Mouse (Mus musculus) liver, adult 2 months (tissue): Measurements from ENCODE around the gene Mgat4e. TPM values are rescaled to one million over a fixed set of nuclear protein-coding genes. Genes with fewer than 3 reads are reported as not detected.

ENCODE experiments used
- DNase-seq: peaks from one replicate; pipeline ENCODE4 v3.0.0-alpha.2; 2011; ENCODE audit warnings: low read depth, low spot score; ENCODE audit errors: extremely low read depth
- H3K27ac ChIP-seq: fragments of 200-500 bp; replicated peaks from 2 replicates; pipeline ENCODE4 v1.5.1; 2012; ENCODE audit warnings: low read depth, mild to moderate bottlenecking, control low read depth, inconsistent platforms, low read length; ENCODE audit not compliant: insufficient read depth
- H3K27me3 ChIP-seq: fragments of 200-500 bp; 2 replicates; pipeline ENCODE4 v1.6.1; 2012; ENCODE audit warnings: mild to moderate bottlenecking, moderate library complexity, low read length, inconsistent platforms; ENCODE audit not compliant: control insufficient read depth, insufficient read depth
- H3K36me3 ChIP-seq: fragments of 200-500 bp; 2 replicates; pipeline ENCODE4 v1.6.1; 2012; ENCODE audit warnings: low read length, inconsistent platforms; ENCODE audit not compliant: control insufficient read depth, insufficient read depth
- H3K4me1 ChIP-seq: fragments of 200-500 bp; 2 replicates; pipeline ENCODE4 v1.6.1; 2011; ENCODE audit warnings: low read length; ENCODE audit not compliant: control insufficient read depth, insufficient read depth
- H3K4me3 ChIP-seq: fragments of 200-500 bp; 2 replicates; pipeline ENCODE4 v1.5.1; 2011; ENCODE audit warnings: low read depth, mild to moderate bottlenecking, control low read depth, low read length, moderate library complexity; ENCODE audit not compliant: insufficient read depth
- H3K79me2 ChIP-seq: fragments of 200-500 bp; 2 replicates; pipeline ENCODE4 v1.6.1; 2012; ENCODE audit warnings: inconsistent platforms, mild to moderate bottlenecking, low read length, moderate library complexity; ENCODE audit not compliant: control insufficient read depth, insufficient read depth
- H3K9ac ChIP-seq: fragments of 200-500 bp; 2 replicates; pipeline ENCODE4 v1.6.1; 2012; ENCODE audit warnings: low read depth, mild to moderate bottlenecking, control low read depth, inconsistent platforms, low read length
- CTCF ChIP-seq: fragments of 200-500 bp; IDR thresholded peaks from 2 replicates; pipeline ENCODE4 v1.5.1; 2011; ENCODE audit warnings: low read depth, low read length, control low read depth
- POLR2A ChIP-seq: fragments of 200-500 bp; IDR thresholded peaks from 2 replicates; pipeline ENCODE4 v1.6.1; 2011; ENCODE audit warnings: low read length, control low read depth; ENCODE audit not compliant: insufficient read depth; ENCODE audit errors: extremely low read depth
- WGBS: fragments of 180-500 bp; shearing (Covaris S2); methylation state at CpG from one replicate; pipeline ENCODE4 v1.1.7; 2018; 5-methylcytosine and 5-hydroxymethylcytosine counted together
- polyA plus RNA-seq: library from polyadenylated mRNA; depleted of rRNA; stranded (reverse); fragments of >200 nt; gene quantifications from 2 replicates; pipeline ENCODE4 v1.2.3, GENCODE M21; 2012; rRNA removed
- total RNA-seq: library from RNA; depleted of rRNA; stranded (reverse); fragments of >200 nt; gene quantifications from 2 replicates; pipeline ENCODE4 v1.2.3, GENCODE M21; 2014; rRNA removed

Mgat4e gene
- total RNA-seq (not detected in 2 replicates), polyA plus RNA-seq (not detected in 2 replicates)

DNA sequence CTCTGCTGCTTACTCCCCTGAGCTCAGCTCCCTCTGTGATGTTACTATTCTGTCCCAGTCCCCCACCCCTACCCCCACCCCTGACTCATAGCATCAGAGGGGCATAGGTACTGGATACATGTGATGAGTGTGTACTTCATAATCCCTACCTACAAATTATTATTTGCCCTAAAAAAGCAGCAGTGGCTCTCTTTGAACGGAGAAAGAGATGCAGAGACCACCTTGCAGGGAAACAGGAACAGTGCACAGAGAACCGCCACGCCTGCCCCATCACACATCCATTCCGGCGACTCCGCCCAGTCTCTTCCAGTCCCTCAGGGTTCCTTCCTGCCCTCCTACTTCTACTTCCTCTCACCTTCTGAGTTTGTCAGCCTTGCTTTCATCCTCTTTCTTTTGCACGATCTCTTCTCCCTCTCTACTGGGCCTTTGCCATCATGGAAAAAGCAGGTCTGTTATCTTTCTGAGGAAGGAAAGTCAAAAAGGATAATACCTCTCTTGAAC, at the start of gene Mgat4e:
TSS of gene Mgat4e (minus strand) at position 51 of the 501 bp plus-strand sequence.
- peaks cover 3% of the 10 kb centered on the region; the same call in 1 of the 2 replicates for H3K27me3 ChIP-seq
- no peaks in the 10 kb centered on the region for H3K4me1 ChIP-seq
- WGBS, result 68% methylated on average over 7 of the region's 7 CpGs
- H3K27ac ChIP-seq, result no peak within 1 kb of the TSS
- H3K4me3 ChIP-seq, result no peak within 1 kb of the TSS
- no peak for TF ChIP-seq CTCF
- no peak for TF ChIP-seq POLR2A
- H3K36me3 ChIP-seq, result no peaks in the 10 kb centered on the region
- no peak within 1 kb of the TSS for H3K9ac ChIP-seq
- DNase-seq, result no peak
- no peaks in the 10 kb centered on the region for H3K79me2 ChIP-seq

DNA sequence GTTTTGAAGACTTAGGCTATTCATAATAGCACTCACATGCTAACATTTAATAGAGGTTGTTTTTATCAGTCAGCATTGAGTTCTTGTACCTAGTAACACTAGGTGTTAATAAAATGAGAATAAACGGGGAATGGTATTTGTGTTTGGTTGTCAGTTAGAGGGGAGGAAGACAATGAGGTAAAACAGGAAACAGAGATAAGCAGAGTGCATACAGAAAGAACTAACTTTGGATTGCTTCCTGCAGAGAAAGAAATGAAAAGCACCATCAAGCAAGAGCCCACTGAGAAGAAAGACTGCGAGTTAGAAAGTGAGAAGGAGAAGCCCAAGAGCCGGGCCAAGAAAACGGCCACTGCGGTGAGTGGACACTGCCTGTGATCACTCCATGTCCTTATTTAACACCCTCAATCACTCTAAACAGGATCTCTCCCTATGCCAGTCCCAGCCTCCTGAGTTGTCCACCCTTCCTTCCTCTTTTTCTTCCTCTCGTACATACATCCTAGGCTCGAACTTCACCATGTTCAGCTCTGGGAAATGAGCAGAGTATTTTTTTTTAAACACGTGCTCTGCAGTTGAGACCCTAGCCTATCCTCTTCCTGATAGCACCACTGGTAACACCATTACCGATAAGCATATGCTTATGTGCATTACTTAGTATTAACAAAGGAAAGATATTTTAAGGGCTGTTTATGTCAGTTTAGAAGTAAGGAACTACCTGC, 48.0 kb upstream of the Mgat4e start:
- TF ChIP-seq CTCF (no peak), POLR2A (no peak)
- no peak for DNase-seq
- Histone ChIP-seq H3K27ac (no peak overlapping the region), H3K79me2 (no peaks in the 10 kb centered on the region; the same call in 1 of the 2 replicates), H3K36me3 (peaks cover 62% of the 10 kb centered on the region), H3K4me1 (no peaks in the 10 kb centered on the region), H3K27me3 (no peaks in the 10 kb centered on the region), H3K9ac (no peak overlapping the region), H3K4me3 (no peak overlapping the region)
- WGBS, result 73% methylated on average over 9 of the region's 9 CpGs

DNA sequence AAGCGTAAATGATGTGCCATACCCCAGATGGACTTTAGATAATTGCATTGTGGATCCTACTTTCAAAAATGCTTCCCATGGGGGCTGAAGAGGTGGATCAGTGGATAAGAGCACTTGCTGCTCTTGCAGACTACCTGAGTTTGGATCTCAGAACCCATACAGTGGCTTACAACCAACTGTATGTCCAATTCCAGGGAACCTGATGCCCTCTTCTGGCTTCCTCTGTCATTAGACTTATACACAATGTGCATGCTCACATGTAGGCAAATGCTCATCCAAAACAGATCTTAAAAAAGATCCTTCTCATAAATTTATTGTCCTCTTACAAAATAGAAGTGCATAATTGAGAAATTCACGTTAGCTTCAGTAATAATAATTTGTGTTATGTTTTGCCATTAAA, 42.3 kb upstream of the Mgat4e start:
- no peaks in the 10 kb centered on the region for H3K27me3 ChIP-seq
- H3K4me3 ChIP-seq, result no peak overlapping the region
- TF ChIP-seq POLR2A (no peak), CTCF (no peak)
- H3K27ac ChIP-seq, result no peak overlapping the region
- peak; percentile 40 for DNase-seq
- H3K4me1 ChIP-seq, result no peaks in the 10 kb centered on the region
- H3K9ac ChIP-seq, result no peak overlapping the region
- 97% methylated on average over 2 of the region's 2 CpGs for WGBS
- H3K36me3 ChIP-seq, result peaks cover 42% of the 10 kb centered on the region
- peaks cover 3% of the 10 kb centered on the region; the same call in 1 of the 2 replicates for H3K79me2 ChIP-seq

DNA sequence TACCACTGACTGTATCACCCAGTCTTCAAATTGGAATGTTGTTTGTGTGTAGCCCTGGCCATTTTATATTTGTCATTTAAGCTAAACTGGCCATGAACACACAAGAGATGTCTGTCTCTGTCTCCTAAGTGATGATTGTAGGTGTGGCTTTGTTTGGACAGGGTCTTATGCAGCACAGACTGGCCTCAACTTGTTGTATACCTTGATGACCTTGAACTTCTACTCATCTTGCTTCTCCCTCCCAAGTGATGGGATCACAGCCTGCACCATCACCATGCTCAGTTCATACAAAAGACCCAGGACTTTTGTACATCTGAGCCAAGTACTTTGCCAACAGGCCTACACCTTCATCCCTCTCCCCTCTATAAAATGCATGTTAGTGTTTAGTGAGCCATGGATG, 40.2 kb upstream of the Mgat4e start:
- Histone ChIP-seq H3K27ac (no peak overlapping the region), H3K4me3 (no peak overlapping the region), H3K9ac (no peak overlapping the region), H3K36me3 (peaks cover 36% of the 10 kb centered on the region), H3K79me2 (peaks cover 3% of the 10 kb centered on the region; the same call in 1 of the 2 replicates), H3K4me1 (no peaks in the 10 kb centered on the region), H3K27me3 (no peaks in the 10 kb centered on the region)
- TF ChIP-seq POLR2A (no peak), CTCF (no peak)
- DNase-seq, result no peak

DNA sequence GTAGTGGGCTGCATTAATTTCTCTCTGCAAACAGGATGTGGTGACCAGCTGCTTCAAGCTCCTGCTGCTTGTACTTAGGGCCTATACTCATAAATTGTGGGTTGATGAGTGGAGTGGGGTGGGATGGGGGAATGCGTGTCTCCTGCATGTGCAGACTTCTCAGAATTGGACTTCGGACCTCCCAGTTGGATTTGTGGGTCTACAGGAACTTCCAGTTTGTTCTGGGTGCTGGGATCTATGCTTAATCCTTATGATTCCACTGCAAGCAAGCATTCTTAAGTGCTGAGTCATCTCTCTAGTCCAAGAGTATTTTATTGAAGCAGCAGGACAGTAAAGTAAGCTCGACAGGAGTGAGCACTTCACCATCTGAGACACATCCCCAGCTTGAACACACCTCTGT, 34.1 kb upstream of the Mgat4e start:
- peaks cover 28% of the 10 kb centered on the region; the same call in 1 of the 2 replicates for H3K79me2 ChIP-seq
- WGBS, result 51% methylated on average over 3 of the region's 3 CpGs
- H3K27me3 ChIP-seq, result no peaks in the 10 kb centered on the region
- TF ChIP-seq POLR2A (no peak), CTCF (no peak)
- no peak overlapping the region for H3K27ac ChIP-seq
- peaks cover 7% of the 10 kb centered on the region; the same call in 1 of the 2 replicates for H3K4me1 ChIP-seq
- DNase-seq, result no peak
- H3K4me3 ChIP-seq, result no peak overlapping the region
- H3K36me3 ChIP-seq, result peaks cover 10% of the 10 kb centered on the region
- no peak overlapping the region for H3K9ac ChIP-seq

DNA sequence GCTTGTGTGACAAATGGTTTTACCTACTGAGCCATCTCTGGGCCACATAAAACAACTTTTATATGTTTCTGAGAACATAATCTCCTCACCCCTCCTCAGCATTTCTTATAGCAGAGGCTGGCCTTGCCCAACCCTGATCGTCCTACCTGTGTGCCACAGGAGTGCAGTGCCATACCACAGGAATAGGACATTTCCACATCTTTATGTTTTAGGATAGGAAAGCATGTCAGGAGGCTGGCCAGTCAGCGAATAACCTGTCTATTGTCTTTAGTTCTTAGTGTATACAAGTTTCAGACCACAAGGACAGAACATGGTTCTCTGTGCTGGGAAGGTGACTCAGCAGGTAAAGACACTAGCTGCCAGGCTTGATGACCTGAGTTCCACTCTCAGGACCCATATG, 31.3 kb upstream of the Mgat4e start:
- H3K27ac ChIP-seq, result 0 out of 2 replicates have a peak overlapping the region, but pooled peaks have one; percentile 1
- no peaks in the 10 kb centered on the region for H3K27me3 ChIP-seq
- H3K9ac ChIP-seq, result no peak overlapping the region
- no peak for TF ChIP-seq CTCF
- TF ChIP-seq POLR2A, result no peak
- no peak for DNase-seq
- peaks cover 7% of the 10 kb centered on the region; the same call in 1 of the 2 replicates for H3K4me1 ChIP-seq
- H3K79me2 ChIP-seq, result peaks cover 36% of the 10 kb centered on the region; the same call in 1 of the 2 replicates
- H3K36me3 ChIP-seq, result peaks cover 4% of the 10 kb centered on the region; the same call in 1 of the 2 replicates
- H3K4me3 ChIP-seq, result no peak overlapping the region
- WGBS, result 84% methylated on average over 2 of the region's 2 CpGs
